Mouse (Mus musculus) gastrocnemius, adult 2 months (tissue): ENCODE data around the gene Ccdc92b. TPM values are rescaled to one million over a fixed set of nuclear protein-coding genes. Genes with fewer than 3 reads are reported as not detected.

Source experiments
- DNase-seq: peaks from one replicate; pipeline ENCODE4 v3.0.0; 2022
- H3K27ac ChIP-seq: fragments of 200-600 bp; 2 replicates; pipeline ENCODE4 v1.8.1; 2022; ENCODE audit warnings: mild to moderate bottlenecking
- H3K4me3 ChIP-seq: fragments of 200-600 bp; 2 replicates; pipeline ENCODE4 v1.8.1; 2022; ENCODE audit warnings: mild to moderate bottlenecking, moderate library complexity
- CTCF ChIP-seq: fragments of 200-600 bp; IDR thresholded peaks from 2 replicates; pipeline ENCODE4 v1.8.1; 2022; ENCODE audit warnings: antibody characterized with exemption, mild to moderate bottlenecking, moderate library complexity
- intact Hi-C: fragments of 180-260 bp; cut with DNase I; formaldehyde crosslinking; loops from one replicate; pipeline ENCODE4 v1.15.1; 2025
- total RNA-seq, 2 experiments: library from RNA; stranded (reverse); gene quantifications; 2 replicates each; pipeline ENCODE4 v1.2.3; 2021

The Ccdc92b gene
- total RNA-seq, 2 experiments from 2014 or later, result 0.10 to 0.17 TPM

GRCm38 (mm10) chr11:74665631-74666283, 46.4 kb downstream of the Ccdc92b start:
- TF ChIP-seq CTCF, result no peak
- Histone ChIP-seq H3K27ac (no peak overlapping the region), H3K4me3 (no peak overlapping the region)
- intact Hi-C loops, result no loop called here
- no peak for DNase-seq

GRCm38 (mm10) chr11:74666284-74666652, 46.9 kb downstream of the Ccdc92b start:
- no peak overlapping the region for H3K27ac ChIP-seq
- DNase-seq, result no peak
- no peak for TF ChIP-seq CTCF
- H3K4me3 ChIP-seq, result no peak overlapping the region
- intact Hi-C loops, result no loop called here

- DNase-seq, result no peak
- Histone ChIP-seq H3K27ac (no peak overlapping the region), H3K4me3 (no peak overlapping the region)
- intact Hi-C loops, result no loop called here
- no peak for TF ChIP-seq CTCF
These were observed 47.6 kb downstream of the Ccdc92b start for GRCm38 (mm10) chr11:74666776-74667581.

GRCm38 (mm10) chr11:74667582-74668010, 48.2 kb downstream of the Ccdc92b start:
- no peak for TF ChIP-seq CTCF
- intact Hi-C loops, result no loop called here
- no peak overlapping the region for H3K27ac ChIP-seq
- no peak overlapping the region for H3K4me3 ChIP-seq
- DNase-seq, result no peak

- intact Hi-C loops, result no loop called here
- no peak for TF ChIP-seq CTCF
- Histone ChIP-seq H3K4me3 (no peak overlapping the region), H3K27ac (no peak overlapping the region)
- DNase-seq, result no peak
These were observed 49.1 kb downstream of the Ccdc92b start for GRCm38 (mm10) chr11:74668466-74668865.

GRCm38 (mm10) chr11:74668971-74669370, 49.6 kb downstream of the Ccdc92b start:
- Histone ChIP-seq H3K27ac (no peak overlapping the region), H3K4me3 (no peak overlapping the region)
- no peak for DNase-seq
- TF ChIP-seq CTCF, result no peak
- intact Hi-C loops, result no loop called here

DNA sequence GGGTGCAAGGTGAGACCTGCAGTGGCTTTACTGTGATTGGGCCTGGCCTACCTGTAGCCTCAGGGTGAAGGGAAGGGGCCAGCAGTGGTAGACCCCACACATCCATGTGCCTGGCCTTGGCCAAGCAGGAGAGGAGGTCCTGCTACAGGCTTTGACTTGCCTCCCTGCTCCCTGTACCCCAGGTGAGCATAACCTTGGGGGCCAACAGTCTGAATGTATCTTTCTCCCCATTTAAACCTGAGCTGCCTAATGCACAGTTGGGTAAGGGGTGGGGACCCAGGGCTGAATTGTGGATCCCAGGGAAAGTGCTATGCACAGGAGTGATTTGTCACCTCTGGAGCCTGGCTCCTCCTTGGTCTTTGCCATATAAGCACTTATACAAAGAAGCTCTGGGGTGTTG, 50.7 kb downstream of the Ccdc92b start:
- intact Hi-C loops, result no loop called here
- DNase-seq, result no peak
- TF ChIP-seq CTCF, result no peak
- Histone ChIP-seq H3K4me3 (no peak overlapping the region), H3K27ac (no peak overlapping the region)

GRCm38 (mm10) chr11:74671013-74671412, 51.6 kb downstream of the Ccdc92b start:
- intact Hi-C loops, result no loop called here
- H3K4me3 ChIP-seq, result no peak overlapping the region
- H3K27ac ChIP-seq, result no peak overlapping the region
- DNase-seq, result no peak
- no peak for TF ChIP-seq CTCF

DNA sequence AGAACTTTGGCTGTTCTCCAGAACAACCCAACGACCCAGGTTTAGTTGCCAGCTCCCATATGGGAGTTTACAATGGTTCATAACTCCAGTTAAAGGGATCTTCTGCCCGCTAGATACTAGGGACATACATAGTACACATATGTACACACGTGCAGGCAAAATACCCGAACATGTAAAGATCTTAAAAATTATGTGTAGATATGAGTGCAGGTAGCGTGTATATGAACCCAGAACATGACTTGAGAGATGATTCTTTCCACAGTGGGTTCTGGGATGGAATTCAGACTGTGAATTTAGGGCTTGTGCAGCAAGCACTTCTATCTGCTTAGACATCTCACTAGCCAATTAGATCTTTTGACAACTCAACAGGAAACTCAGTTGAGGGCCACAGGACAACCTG, 52.4 kb downstream of the Ccdc92b start:
- Histone ChIP-seq H3K4me3 (no peak overlapping the region), H3K27ac (no peak overlapping the region)
- no peak for TF ChIP-seq CTCF
- DNase-seq, result no peak
- intact Hi-C loops, result no loop called here

GRCm38 (mm10) chr11:74672901-74673513, 53.6 kb downstream of the Ccdc92b start:
- TF ChIP-seq CTCF, result no peak
- no peak for DNase-seq
- intact Hi-C loops, result no loop called here
- H3K4me3 ChIP-seq, result no peak overlapping the region
- no peak overlapping the region for H3K27ac ChIP-seq

DNA sequence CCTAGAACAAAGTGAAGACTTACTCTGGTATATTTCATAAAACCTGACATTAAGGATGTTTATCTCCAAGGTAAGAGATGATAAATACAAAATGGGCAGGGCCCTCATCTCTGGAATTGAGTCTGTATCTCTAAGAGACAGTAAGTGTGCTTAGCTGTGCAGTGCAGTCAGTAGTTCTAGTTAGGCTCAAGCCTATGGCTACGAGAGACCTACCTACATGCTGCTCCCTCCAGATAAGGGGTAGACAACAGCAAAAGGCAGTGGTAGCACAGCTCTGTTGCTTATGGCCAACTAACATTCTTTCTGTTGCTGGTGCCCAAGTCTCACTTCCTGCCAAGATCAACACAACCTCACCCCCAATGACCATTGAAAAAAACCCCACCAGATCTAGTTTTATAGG, 54.2 kb downstream of the Ccdc92b start:
- no peak overlapping the region for H3K4me3 ChIP-seq
- DNase-seq, result no peak
- no peak overlapping the region for H3K27ac ChIP-seq
- intact Hi-C loops, result no loop called here
- no peak for TF ChIP-seq CTCF

DNA sequence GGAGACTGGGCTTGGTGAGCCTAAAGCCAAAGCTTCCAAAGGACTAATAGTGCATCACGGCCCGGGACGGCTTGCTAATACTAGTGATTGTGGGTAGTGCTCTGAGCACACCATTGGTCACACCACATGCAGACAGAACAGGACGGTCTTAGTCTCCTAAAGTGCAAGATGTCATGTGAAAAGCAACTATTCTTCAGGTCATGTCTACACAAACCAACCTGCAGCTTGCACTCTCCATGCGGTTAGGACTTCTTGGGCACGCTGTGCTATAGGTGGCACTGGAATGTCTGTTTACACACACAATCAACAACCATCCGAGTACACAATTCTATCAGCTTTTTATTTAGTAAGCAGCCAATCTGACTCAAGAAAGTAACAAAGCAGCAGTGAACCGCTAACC, 55.3 kb downstream of the Ccdc92b start:
- intact Hi-C loops, result no loop called here
- no peak overlapping the region for H3K27ac ChIP-seq
- no peak overlapping the region for H3K4me3 ChIP-seq
- no peak for TF ChIP-seq CTCF
- DNase-seq, result no peak

- DNase-seq, result no peak
- no peak overlapping the region for H3K4me3 ChIP-seq
- H3K27ac ChIP-seq, result no peak overlapping the region
- intact Hi-C loops, result no loop called here
- no peak for TF ChIP-seq CTCF
These were observed 55.8 kb downstream of the Ccdc92b start for GRCm38 (mm10) chr11:74675156-74675555.

Other genes starting within 250 kb of the Ccdc92b start
- gene Rap1gap2, start 8.7 kb upstream of the Ccdc92b start, total RNA-seq, result 1 to 10 TPM; 6.1 to 7.0 TPM
- gene Cluh, start 29.9 kb downstream of the Ccdc92b start, total RNA-seq, result 100 to 1,000 TPM in 1 of 2 experiments, 10 to 100 TPM in 1; 84.7 to 110 TPM
- 100 to 1,000 TPM; 127 to 141 TPM for gene Pafah1b1, start 105.1 kb downstream of the Ccdc92b start, total RNA-seq
- 10 to 100 TPM; 11.5 to 13.6 TPM for gene Mettl16, start 151.2 kb downstream of the Ccdc92b start, total RNA-seq
- gene Mnt, start 211.3 kb downstream of the Ccdc92b start, total RNA-seq, result 10 to 100 TPM in 1 of 2 experiments, 1 to 10 TPM in 1; 6.1 to 11.6 TPM